Mouse (Mus musculus): ENCODE measurements at regions not wholly inside any gene's neighbourhood (a gene's known extent, or its start where the extent isn't known, plus 50 kb on each side); places are given as distances from the start of the nearest gene placed in this dataset.

GRCm38 (mm10) chr14:106190721-106191120 is 84.7 kb downstream of the Trim52 start:
- intact Hi-C loops (cut with DNase I): no loop called here

- intact Hi-C loops (cut with DNase I): no loop called here
Measured at GRCm38 (mm10) chr14:106193583-106193982, 87.6 kb downstream of the Trim52 start.

- intact Hi-C loops (cut with DNase I): no loop called here
Measured at GRCm38 (mm10) chr14:106194104-106194503, 88.1 kb downstream of the Trim52 start.

- intact Hi-C loops (cut with DNase I): no loop called here
Measured at GRCm38 (mm10) chr14:106197826-106198225, 91.8 kb downstream of the Trim52 start.

GRCm38 (mm10) chr14:106199109-106199508 is 93.1 kb downstream of the Trim52 start:
- intact Hi-C loops (cut with DNase I): no loop called here

- intact Hi-C loops (cut with DNase I): no loop called here
Measured at GRCm38 (mm10) chr14:106199536-106200319, 93.7 kb downstream of the Trim52 start.

GRCm38 (mm10) chr14:106211062-106211461 is 105.1 kb downstream of the Trim52 start:
- intact Hi-C loops (cut with DNase I): no loop called here

- intact Hi-C loops (cut with DNase I): no loop called here
Measured at GRCm38 (mm10) chr14:106217681-106218080, 111.7 kb downstream of the Trim52 start.

- intact Hi-C loops (cut with DNase I): no loop called here
Measured at GRCm38 (mm10) chr14:106219293-106219797, 113.3 kb downstream of the Trim52 start.

- intact Hi-C loops (cut with DNase I): no loop called here
Measured at GRCm38 (mm10) chr14:106225401-106225800, 119.4 kb downstream of the Trim52 start.

GRCm38 (mm10) chr14:106241721-106242405 is 135.9 kb downstream of the Trim52 start:
- intact Hi-C loops (cut with DNase I): no loop called here

GRCm38 (mm10) chr14:106259396-106260108 is 153.6 kb downstream of the Trim52 start:
- intact Hi-C loops (cut with DNase I): no loop called here

GRCm38 (mm10) chr14:106265290-106265689 is 159.3 kb downstream of the Trim52 start:
- intact Hi-C loops (cut with DNase I): no loop called here

- intact Hi-C loops (cut with DNase I): no loop called here
Measured at GRCm38 (mm10) chr14:106267679-106268561, 161.9 kb downstream of the Trim52 start.

- intact Hi-C loops (cut with DNase I): no loop called here
Measured at GRCm38 (mm10) chr14:106269680-106270079, 163.7 kb downstream of the Trim52 start.

- intact Hi-C loops (cut with DNase I): no loop called here
Measured at GRCm38 (mm10) chr14:106313558-106313957, 207.6 kb downstream of the Trim52 start.

- intact Hi-C loops (cut with DNase I): no loop called here
Measured at GRCm38 (mm10) chr14:106314079-106314551, 208.1 kb downstream of the Trim52 start.

GRCm38 (mm10) chr14:106318767-106319166 is 212.8 kb downstream of the Trim52 start:
- intact Hi-C loops (cut with DNase I): no loop called here

- intact Hi-C loops (cut with DNase I): no loop called here
Measured at GRCm38 (mm10) chr14:106327653-106328283, 221.8 kb downstream of the Trim52 start.

All from adrenal gland (tissue).